Mouse (Mus musculus) stomach, postnatal 0 days (tissue): ENCODE measurements at regions not wholly inside any gene's neighbourhood (a gene's known extent, or its start where the extent isn't known, plus 50 kb on each side); places are given as distances from the start of the nearest gene placed in this dataset.

ENCODE experiments used
- ATAC-seq: fragments of 200-750 bp; cut with Nextera tagmentation; 2 replicates; pipeline ENCODE4 v1.8.0; 2017; ENCODE audit not compliant: low FRiP score, low TSS enrichment
- DNase-seq: peaks from one replicate; pipeline ENCODE4 v3.0.0-alpha.2; 2016; ENCODE audit warnings: low spot score
- H3K27ac ChIP-seq: fragments of 300-500 bp; sonication (generic); replicated peaks from 2 replicates; pipeline ENCODE4 v1.5.1; 2014; ENCODE audit warnings: mild to moderate bottlenecking, control low read depth
- H3K27me3 ChIP-seq: fragments of 300-500 bp; sonication (generic); 2 replicates; pipeline ENCODE4 v1.6.1; 2014; ENCODE audit warnings: low read length; ENCODE audit not compliant: control insufficient read depth, insufficient read depth
- H3K36me3 ChIP-seq: fragments of 300-500 bp; sonication (generic); 2 replicates; pipeline ENCODE4 v1.6.1; 2014; ENCODE audit warnings: low read length, mixed read lengths; ENCODE audit not compliant: control insufficient read depth, insufficient read depth
- H3K4me1 ChIP-seq: fragments of 300-500 bp; sonication (generic); replicated peaks from 2 replicates; pipeline ENCODE4 v1.6.1; 2014; ENCODE audit warnings: antibody characterized with exemption; ENCODE audit not compliant: control insufficient read depth, insufficient read depth
- H3K4me2 ChIP-seq: fragments of 300-500 bp; sonication (generic); replicated peaks from 2 replicates; pipeline ENCODE4 v1.6.1; 2014; ENCODE audit warnings: low read depth, mild to moderate bottlenecking, control low read depth, moderate library complexity
- H3K4me3 ChIP-seq: fragments of 300-500 bp; sonication (generic); 2 replicates; pipeline ENCODE4 v1.5.1; 2014; ENCODE audit warnings: low read depth, low read length, control low read depth
- H3K9ac ChIP-seq: fragments of 300-500 bp; sonication (generic); 2 replicates; pipeline ENCODE4 v1.6.1; 2014; ENCODE audit warnings: mild to moderate bottlenecking, low read length, control low read depth, mixed read lengths
- H3K9me3 ChIP-seq: fragments of 300-500 bp; sonication (generic); 2 replicates; pipeline ENCODE4 v1.6.1; 2016; ENCODE audit warnings: low read length; ENCODE audit not compliant: control insufficient read depth
- CTCF ChIP-seq: IDR thresholded peaks from 2 replicates; pipeline ENCODE4 v1.5.1; 2016; ENCODE audit warnings: antibody characterized with exemption, low read depth, mild to moderate bottlenecking, moderate library complexity
- EP300 ChIP-seq: optimal IDR thresholded peaks from 2 replicates; pipeline ENCODE3; 2016; ENCODE audit warnings: antibody characterized with exemption
- WGBS: fragments of 180-500 bp; shearing (Covaris S2); extraction: QIAGEN DNeasy Blood & Tissue Kit; methylation state at CpG from one replicate; pipeline ENCODE4 v1.1.7; 2014; 5-methylcytosine and 5-hydroxymethylcytosine counted together

DNA sequence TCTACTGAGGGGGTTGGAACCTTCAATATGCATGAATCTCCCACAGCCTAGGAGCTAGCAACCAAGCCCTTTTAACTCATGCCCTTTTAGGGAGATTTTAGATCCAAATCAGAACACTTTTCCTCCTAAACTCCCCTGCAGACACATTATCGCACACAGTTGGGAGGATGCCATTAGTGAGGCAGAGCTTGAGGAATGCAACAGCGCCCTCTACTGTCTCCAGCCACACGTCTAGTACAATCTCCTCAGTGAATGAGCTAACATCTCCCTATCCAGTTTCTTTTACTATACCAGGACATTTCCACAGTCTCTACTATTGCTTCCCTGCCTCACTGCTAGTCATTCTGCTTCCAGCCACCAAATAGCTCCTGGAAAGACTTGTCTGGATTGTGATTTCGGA lies 59.3 kb downstream of the 1700080O16Rik start:
- WGBS, result 19% methylated on average over 4 of the region's 4 CpGs
- no peaks in the 10 kb centered on the region for H3K27me3 ChIP-seq
- TF ChIP-seq EP300, result no peak
- TF ChIP-seq CTCF, result peak; percentile 81
- H3K27ac ChIP-seq, result no peak overlapping the region
- no peaks in the 10 kb centered on the region for H3K36me3 ChIP-seq
- 0 out of 2 replicates have a peak, but pooled peaks have one; percentile 47 for ATAC-seq
- H3K9ac ChIP-seq, result no peak overlapping the region
- H3K9me3 ChIP-seq, result no peaks in the 10 kb centered on the region
- H3K4me2 ChIP-seq, result no peak overlapping the region
- no peaks in the 10 kb centered on the region for H3K4me1 ChIP-seq
- peak; percentile 47 for DNase-seq
- no peak overlapping the region for H3K4me3 ChIP-seq

DNA sequence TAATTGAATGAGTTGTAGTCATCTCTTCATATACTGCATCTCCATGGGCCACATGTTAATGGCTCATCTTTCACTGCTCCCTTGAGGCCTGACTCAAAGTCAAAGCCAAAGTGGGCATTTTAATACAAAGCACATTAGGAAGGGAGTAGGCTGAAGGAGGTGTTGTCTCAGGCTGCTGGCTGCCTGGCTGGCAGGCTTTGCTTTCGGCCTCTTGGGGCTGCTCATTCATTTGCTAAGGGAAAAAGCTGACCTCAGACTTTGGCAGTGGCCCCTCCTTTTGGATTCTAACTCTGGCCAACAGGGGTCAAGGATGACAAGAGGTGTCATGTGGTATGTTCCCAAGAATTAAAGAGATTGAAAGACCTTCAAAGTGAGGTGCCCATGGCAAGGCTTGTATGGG lies 61.0 kb downstream of the 1700080O16Rik start:
- H3K36me3 ChIP-seq, result no peaks in the 10 kb centered on the region
- no peaks in the 10 kb centered on the region for H3K9me3 ChIP-seq
- TF ChIP-seq EP300 (no peak), CTCF (no peak)
- no peak overlapping the region for H3K4me2 ChIP-seq
- DNase-seq (no peak), ATAC-seq (no peak)
- 62% methylated on average over 1 of the region's 1 CpGs for WGBS
- H3K27ac ChIP-seq, result no peak overlapping the region
- no peak overlapping the region for H3K4me3 ChIP-seq
- no peaks in the 10 kb centered on the region for H3K27me3 ChIP-seq
- H3K9ac ChIP-seq, result no peak overlapping the region
- no peaks in the 10 kb centered on the region for H3K4me1 ChIP-seq

DNA sequence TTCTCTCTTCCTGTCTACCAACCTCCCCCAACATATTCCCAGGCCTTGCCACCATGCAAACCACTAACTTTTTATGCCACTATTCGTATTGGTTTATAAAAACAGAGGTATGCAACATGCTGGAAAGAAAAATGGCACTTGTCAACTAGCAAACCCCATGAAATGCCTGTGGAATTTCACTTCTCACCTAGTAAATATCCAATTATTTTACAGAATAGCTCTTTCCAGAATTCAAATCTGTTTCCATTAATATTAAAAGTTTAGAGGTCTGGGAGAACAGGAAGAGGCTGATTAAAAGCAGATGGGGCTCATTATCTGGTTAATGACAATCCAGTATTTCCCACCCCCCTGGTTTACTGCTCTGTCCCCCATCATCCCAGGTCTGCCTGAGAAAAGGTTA lies 62.0 kb downstream of the 1700080O16Rik start:
- H3K27ac ChIP-seq, result no peak overlapping the region
- H3K9me3 ChIP-seq, result no peaks in the 10 kb centered on the region
- no peaks in the 10 kb centered on the region for H3K27me3 ChIP-seq
- no peaks in the 10 kb centered on the region for H3K4me1 ChIP-seq
- no peaks in the 10 kb centered on the region for H3K36me3 ChIP-seq
- WGBS, result 46% methylated on average over 1 of the region's 1 CpGs
- TF ChIP-seq EP300 (no peak), CTCF (no peak)
- no peak overlapping the region for H3K4me2 ChIP-seq
- no peak overlapping the region for H3K9ac ChIP-seq
- ATAC-seq (no peak), DNase-seq (no peak)
- H3K4me3 ChIP-seq, result no peak overlapping the region

DNA sequence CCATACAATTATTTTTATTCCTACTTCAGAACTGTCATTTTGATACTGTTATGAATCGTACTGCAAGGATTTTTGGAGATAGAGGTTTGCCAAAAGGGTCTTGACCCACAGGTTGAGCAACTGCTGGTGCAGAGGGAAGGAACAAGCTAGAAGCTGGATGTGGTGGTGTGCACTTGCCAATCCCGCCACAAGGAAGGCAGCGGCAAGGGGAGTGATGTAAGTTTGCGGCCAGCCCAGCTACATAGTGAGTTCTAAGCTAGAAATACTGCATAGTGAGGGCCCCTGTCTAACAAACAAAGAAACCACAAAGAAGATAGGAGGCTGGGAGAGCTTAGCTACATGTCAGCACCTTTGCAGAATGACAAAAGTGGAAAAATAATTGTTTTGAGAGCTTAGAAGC lies 74.1 kb downstream of the 1700080O16Rik start:
- Histone ChIP-seq H3K27me3 (no peaks in the 10 kb centered on the region), H3K9me3 (no peaks in the 10 kb centered on the region), H3K36me3 (no peaks in the 10 kb centered on the region), H3K9ac (no peak overlapping the region), H3K27ac (no peak overlapping the region), H3K4me1 (no peaks in the 10 kb centered on the region), H3K4me3 (no peak overlapping the region), H3K4me2 (no peak overlapping the region)
- WGBS, result 81% methylated on average over 4 of the region's 4 CpGs
- no peak for DNase-seq
- no peak for ATAC-seq
- TF ChIP-seq CTCF (no peak), EP300 (no peak)

DNA sequence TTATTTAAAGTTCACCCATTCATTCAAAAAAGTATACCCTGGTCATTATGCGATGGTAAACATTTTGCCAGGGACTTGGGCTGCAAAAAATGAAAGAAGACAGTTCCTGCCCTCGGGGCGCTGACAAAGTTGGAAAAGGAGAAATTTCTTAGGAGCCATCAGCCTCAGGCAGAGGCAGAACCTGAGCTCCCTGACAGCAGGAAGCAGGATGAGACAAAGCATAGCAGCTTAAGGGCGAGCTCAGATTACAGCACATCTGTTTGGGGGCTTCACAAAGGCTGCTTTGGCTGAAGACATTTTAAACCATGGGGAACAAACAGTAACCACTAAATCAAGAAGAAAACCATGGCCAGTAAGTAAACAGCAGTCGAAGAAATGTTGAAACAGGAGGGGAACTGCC lies 75.5 kb downstream of the 1700080O16Rik start:
- TF ChIP-seq EP300 (no peak), CTCF (no peak)
- no peaks in the 10 kb centered on the region for H3K27me3 ChIP-seq
- DNase-seq (no peak), ATAC-seq (no peak)
- no peaks in the 10 kb centered on the region for H3K9me3 ChIP-seq
- H3K4me1 ChIP-seq, result no peaks in the 10 kb centered on the region
- H3K4me2 ChIP-seq, result no peak overlapping the region
- H3K36me3 ChIP-seq, result no peaks in the 10 kb centered on the region
- no peak overlapping the region for H3K9ac ChIP-seq
- WGBS, result 21% methylated on average over 5 of the region's 5 CpGs
- no peak overlapping the region for H3K4me3 ChIP-seq
- H3K27ac ChIP-seq, result no peak overlapping the region

DNA sequence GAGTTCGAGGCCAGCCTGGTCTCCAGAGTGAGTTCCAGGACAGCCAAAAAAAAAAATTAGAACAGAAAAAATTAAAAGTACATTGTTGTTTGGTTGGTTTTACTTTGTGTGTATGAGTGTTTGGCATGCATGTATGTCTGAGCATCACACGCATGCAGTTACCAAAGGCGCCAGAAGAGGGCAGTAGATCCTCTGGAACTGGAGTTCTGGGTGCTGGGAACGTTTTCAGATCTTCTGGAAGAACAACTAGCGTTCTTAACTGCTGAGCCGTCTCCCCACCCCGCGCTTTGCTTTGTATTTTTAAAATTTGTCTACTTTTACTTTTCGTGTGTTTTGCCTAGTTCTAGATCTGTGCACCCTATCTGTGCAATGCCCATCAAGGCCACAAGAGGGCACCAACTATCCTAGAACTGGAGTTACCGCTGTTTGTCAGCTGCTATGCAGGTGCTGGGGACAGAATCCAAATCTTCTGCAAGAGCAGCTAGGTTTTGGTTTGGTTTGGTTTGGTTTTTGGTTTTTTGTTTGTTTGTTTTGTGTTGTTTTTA lies 76.9 kb downstream of the 1700080O16Rik start:
- no peak overlapping the region for H3K9ac ChIP-seq
- no peaks in the 10 kb centered on the region for H3K36me3 ChIP-seq
- no peaks in the 10 kb centered on the region for H3K27me3 ChIP-seq
- WGBS, result 77% methylated on average over 10 of the region's 10 CpGs
- ATAC-seq (no peak), DNase-seq (no peak)
- no peaks in the 10 kb centered on the region for H3K4me1 ChIP-seq
- TF ChIP-seq EP300, result no peak
- TF ChIP-seq CTCF, result peak; percentile 38
- H3K27ac ChIP-seq, result no peak overlapping the region
- no peaks in the 10 kb centered on the region for H3K9me3 ChIP-seq
- H3K4me3 ChIP-seq, result no peak overlapping the region
- no peak overlapping the region for H3K4me2 ChIP-seq
